Mouse (Mus musculus) kidney, postnatal 0 days (tissue): ENCODE measurements at regions not wholly inside any gene's neighbourhood (a gene's known extent, or its start where the extent isn't known, plus 50 kb on each side); places are given as distances from the start of the nearest gene placed in this dataset.
A peak's percentile ranks its signal among the peaks of the same experiment; 100 is the strongest.

Experiments
- ATAC-seq: fragments of 200-750 bp; cut with Nextera tagmentation; replicated peaks from 2 replicates; pipeline ENCODE4 v1.8.0; 2017; ENCODE audit warnings: low read depth, moderate number of reproducible peaks, moderate TSS enrichment, moderate library complexity; ENCODE audit not compliant: low FRiP score
- DNase-seq: peaks from one replicate; pipeline ENCODE4 v3.0.0-alpha.2; 2016; ENCODE audit warnings: low spot score
- H3K27ac ChIP-seq: fragments of 300-500 bp; sonication (generic); 2 replicates; pipeline ENCODE4 v1.5.1; 2014; ENCODE audit warnings: mild to moderate bottlenecking
- H3K27me3 ChIP-seq: fragments of 300-500 bp; sonication (generic); 2 replicates; pipeline ENCODE4 v1.6.1; 2014; ENCODE audit warnings: low read length, mixed read lengths; ENCODE audit not compliant: insufficient read depth
- H3K36me3 ChIP-seq: fragments of 300-500 bp; sonication (generic); 2 replicates; pipeline ENCODE4 v1.6.1; 2014; ENCODE audit warnings: low read length, mixed read lengths; ENCODE audit not compliant: insufficient read depth
- H3K4me1 ChIP-seq: fragments of 300-500 bp; sonication (generic); replicated peaks from 2 replicates; pipeline ENCODE4 v1.6.1; 2014; ENCODE audit warnings: antibody characterized with exemption, low read length, mixed read lengths; ENCODE audit not compliant: insufficient read depth
- H3K4me2 ChIP-seq: fragments of 300-500 bp; sonication (generic); 2 replicates; pipeline ENCODE4 v1.6.1; 2014; ENCODE audit warnings: mild to moderate bottlenecking, low read length, moderate library complexity, mixed read lengths
- H3K4me3 ChIP-seq: fragments of 300-500 bp; sonication (generic); replicated peaks from 2 replicates; pipeline ENCODE4 v1.5.1; 2014; ENCODE audit warnings: low read depth, low read length
- H3K9ac ChIP-seq: fragments of 300-500 bp; sonication (generic); 2 replicates; pipeline ENCODE4 v1.6.1; 2014; ENCODE audit warnings: low read depth, low read length
- H3K9me3 ChIP-seq: fragments of 300-500 bp; sonication (generic); replicated peaks from 2 replicates; pipeline ENCODE4 v1.6.1; 2016; ENCODE audit warnings: low read length, inconsistent platforms, mixed read lengths
- CTCF ChIP-seq: IDR thresholded peaks from 2 replicates; pipeline ENCODE4 v1.5.1; 2016; ENCODE audit warnings: antibody characterized with exemption, low read depth, mild to moderate bottlenecking, moderate library complexity
- WGBS: fragments of 180-500 bp; shearing (Covaris S2); extraction: QIAGEN DNeasy Blood & Tissue Kit; methylation state at CpG from one replicate; pipeline ENCODE4 v1.1.7; 2014; 5-methylcytosine and 5-hydroxymethylcytosine counted together

DNA sequence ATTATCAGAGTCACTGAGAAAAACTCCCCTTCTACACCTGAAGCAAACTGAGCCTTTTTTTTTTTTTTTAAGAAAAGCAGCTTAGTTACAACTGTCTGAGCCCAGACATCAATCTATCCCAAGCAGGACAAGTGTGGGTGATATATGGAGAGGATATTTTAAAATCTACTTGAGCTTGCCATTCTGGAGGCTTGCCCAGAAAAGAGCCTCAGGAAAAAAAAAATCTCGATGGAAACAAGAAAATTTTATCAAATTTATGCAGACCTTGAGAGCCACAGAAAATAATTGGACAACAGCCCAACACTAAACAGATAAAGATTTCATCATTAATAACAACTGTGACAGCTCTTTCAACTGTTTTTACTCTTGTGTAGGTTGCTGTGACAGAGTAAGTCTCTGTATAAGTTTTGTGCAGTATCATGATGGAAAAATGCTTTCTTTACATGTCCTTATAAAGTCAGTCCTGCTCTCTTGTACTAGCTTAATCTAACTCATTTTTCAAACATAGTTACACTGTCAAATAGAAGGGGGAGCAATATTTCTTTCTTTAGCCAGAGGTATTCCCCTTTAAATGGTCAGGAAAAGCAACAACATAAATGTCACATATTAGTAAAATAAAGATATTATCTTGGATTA, 297.4 kb upstream of the Slitrk3 start:
- Histone ChIP-seq H3K4me2 (no peak overlapping the region), H3K4me3 (no peak overlapping the region), H3K9ac (no peak overlapping the region), H3K27ac (no peak overlapping the region), H3K9me3 (no peaks in the 10 kb centered on the region), H3K4me1 (no peaks in the 10 kb centered on the region), H3K27me3 (no peaks in the 10 kb centered on the region), H3K36me3 (no peaks in the 10 kb centered on the region)
- ATAC-seq (no peak), DNase-seq (no peak)
- WGBS: 37% methylated on average over 1 of the region's 1 CpGs
- no peak for TF ChIP-seq CTCF

DNA sequence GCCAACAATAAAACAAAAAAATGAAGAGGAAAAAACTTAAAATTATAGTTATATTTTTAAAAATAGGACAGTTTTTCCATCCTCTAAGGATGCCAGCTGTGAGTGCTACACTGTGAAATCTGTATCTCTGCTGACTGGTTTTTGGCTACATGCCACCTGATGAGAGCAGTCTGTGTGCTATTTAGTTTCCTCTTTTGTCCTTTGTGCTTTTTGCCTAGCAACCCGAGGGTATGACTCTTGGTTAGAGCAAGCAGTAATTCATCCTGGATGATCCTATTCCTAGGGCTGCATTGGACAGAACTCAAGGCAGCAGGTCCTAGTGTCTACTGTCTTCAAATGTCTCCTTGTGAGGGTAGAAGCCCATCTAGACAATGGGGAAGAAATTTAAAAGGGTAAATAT, 285.6 kb upstream of the Slitrk3 start:
- Histone ChIP-seq H3K36me3 (no peaks in the 10 kb centered on the region), H3K4me3 (no peak overlapping the region), H3K27ac (no peak overlapping the region), H3K9me3 (no peaks in the 10 kb centered on the region), H3K4me2 (no peak overlapping the region), H3K27me3 (no peaks in the 10 kb centered on the region), H3K4me1 (no peaks in the 10 kb centered on the region), H3K9ac (no peak overlapping the region)
- peak; percentile 10 for DNase-seq
- no peak for ATAC-seq
- WGBS: 16% methylated on average over 1 of the region's 1 CpGs
- TF ChIP-seq CTCF: no peak

DNA sequence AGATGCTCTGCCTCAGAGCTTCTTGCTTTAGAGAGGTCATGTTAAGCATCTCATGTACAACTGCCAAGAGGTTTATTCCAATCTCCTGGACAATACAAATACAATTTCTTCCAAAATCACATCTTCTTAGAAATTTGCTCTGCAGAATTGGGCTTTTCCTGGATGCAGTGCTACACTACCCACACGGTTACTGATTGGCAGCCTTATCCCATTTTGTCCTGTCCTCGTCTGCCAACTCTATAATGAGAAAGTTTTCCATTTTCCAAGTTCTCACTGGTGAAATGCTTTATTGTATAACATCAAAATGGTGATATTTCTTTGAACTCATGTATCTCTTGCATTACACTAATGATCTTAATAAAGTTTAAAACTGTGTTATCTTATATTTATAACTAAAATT, 282.1 kb upstream of the Slitrk3 start:
- H3K27ac ChIP-seq: no peak overlapping the region
- no peak overlapping the region for H3K9ac ChIP-seq
- 83% methylated on average over 2 of the region's 2 CpGs for WGBS
- H3K4me1 ChIP-seq: no peaks in the 10 kb centered on the region
- no peak overlapping the region for H3K4me3 ChIP-seq
- ATAC-seq (no peak), DNase-seq (no peak)
- H3K36me3 ChIP-seq: no peaks in the 10 kb centered on the region
- TF ChIP-seq CTCF: no peak
- H3K4me2 ChIP-seq: no peak overlapping the region
- H3K9me3 ChIP-seq: no peaks in the 10 kb centered on the region
- H3K27me3 ChIP-seq: no peaks in the 10 kb centered on the region

DNA sequence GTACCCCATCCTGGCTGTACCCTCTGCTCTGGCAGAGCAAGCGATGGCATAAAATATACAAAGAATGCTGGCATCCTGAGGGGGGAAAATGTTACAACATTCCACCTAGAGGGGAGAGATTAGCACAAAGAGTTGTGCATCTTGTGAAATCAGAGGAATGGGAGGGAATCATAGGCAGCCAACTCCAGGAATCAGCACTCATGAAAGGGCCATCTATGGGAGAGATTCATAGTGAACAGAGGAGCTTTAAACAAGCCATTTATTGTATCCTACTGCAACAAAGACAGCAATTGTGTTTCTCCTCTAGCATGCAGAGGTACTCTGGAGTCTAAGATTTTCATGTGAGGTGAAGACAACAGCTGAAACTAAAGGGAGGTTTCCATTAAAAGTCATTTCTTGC, 265.6 kb upstream of the Slitrk3 start:
- TF ChIP-seq CTCF: no peak
- no peaks in the 10 kb centered on the region for H3K9me3 ChIP-seq
- H3K9ac ChIP-seq: no peak overlapping the region
- no peak for DNase-seq
- no peaks in the 10 kb centered on the region for H3K4me1 ChIP-seq
- no peaks in the 10 kb centered on the region for H3K36me3 ChIP-seq
- no peak overlapping the region for H3K4me2 ChIP-seq
- no peak overlapping the region for H3K4me3 ChIP-seq
- no peak for ATAC-seq
- no peaks in the 10 kb centered on the region for H3K27me3 ChIP-seq
- H3K27ac ChIP-seq: no peak overlapping the region
- 93% methylated on average over 1 of the region's 1 CpGs for WGBS
